Mouse (Mus musculus): ENCODE results near the gene Tmem245. TPM values are rescaled to one million over a fixed set of nuclear protein-coding genes. Genes with fewer than 3 reads are reported as not detected.

Tmem245 gene
- 10 to 100 TPM; 81.5 to 86.2 TPM for total RNA-seq (2021)
- long read RNA-seq, experiment 1, full-length matches to known transcripts: 15 of 43 reads
- long read RNA-seq, experiment 1, partial matches to known transcripts: 1 of 43 reads
- long read RNA-seq, experiment 1, other reads (novel, unspliced or antisense): 27 of 43 reads
- long read RNA-seq, experiment 2, partial matches to known transcripts: 2 of 15 reads
- long read RNA-seq, experiment 2, other reads (novel, unspliced or antisense): 13 of 15 reads

- DNase-seq: peak; percentile 95 to 97
Observed at GRCm38 (mm10) chr4:56946641-56947640, at the start of gene Tmem245. Tmem245 (minus strand) TSS chr4:56947437.

GRCm38 (mm10) chr4:56993331-56993730 lies 46.1 kb upstream of the Tmem245 start:
- no peak for DNase-seq

- DNase-seq: no peak
Observed at GRCm38 (mm10) chr4:56991951-56992350, 44.7 kb upstream of the Tmem245 start.

- DNase-seq: no peak
Observed at GRCm38 (mm10) chr4:56990215-56990584, 43.0 kb upstream of the Tmem245 start, which contains the start of gene Frrs1l. Frrs1l (minus strand) TSS chr4:56990391.

GRCm38 (mm10) chr4:56989431-56990214 lies 42.4 kb upstream of the Tmem245 start:
- DNase-seq: no peak

- DNase-seq: peak in 1 of 2 experiments; percentile 35
Observed at GRCm38 (mm10) chr4:56965586-56966179, 18.4 kb upstream of the Tmem245 start.

- no peak for DNase-seq
Observed at GRCm38 (mm10) chr4:56963687-56964086, 16.4 kb upstream of the Tmem245 start.

GRCm38 (mm10) chr4:56961320-56961925 lies 14.2 kb upstream of the Tmem245 start:
- DNase-seq: peak; percentile 60 to 81

- no peak for DNase-seq
Observed at GRCm38 (mm10) chr4:56957518-56957917, 10.3 kb upstream of the Tmem245 start.

GRCm38 (mm10) chr4:56953235-56953634 lies 6.0 kb upstream of the Tmem245 start:
- DNase-seq: no peak

GRCm38 (mm10) chr4:56951701-56952100 lies 4.5 kb upstream of the Tmem245 start:
- no peak for DNase-seq

- DNase-seq: peak in 1 of 2 experiments; percentile 59
Observed at GRCm38 (mm10) chr4:56949494-56949893, 2.3 kb upstream of the Tmem245 start.

GRCm38 (mm10) chr4:56946180-56946579 lies 1.1 kb downstream of the Tmem245 start:
- no peak for DNase-seq

- peak; percentile 58 to 68 for DNase-seq
Observed at GRCm38 (mm10) chr4:56944286-56944685, 3.0 kb downstream of the Tmem245 start.

- DNase-seq: no peak
Observed at GRCm38 (mm10) chr4:56943258-56943657, 4.0 kb downstream of the Tmem245 start.

GRCm38 (mm10) chr4:56942567-56942966 lies 4.7 kb downstream of the Tmem245 start:
- no peak for DNase-seq

GRCm38 (mm10) chr4:56941481-56941880 lies 5.8 kb downstream of the Tmem245 start:
- no peak for DNase-seq

- peak in 1 of 2 experiments; percentile 53 for DNase-seq
Observed at GRCm38 (mm10) chr4:56937136-56937535, 10.1 kb downstream of the Tmem245 start.

- no peak for DNase-seq
Observed at GRCm38 (mm10) chr4:56935327-56935726, 11.9 kb downstream of the Tmem245 start.

- DNase-seq: no peak
Observed at GRCm38 (mm10) chr4:56933154-56933553, 14.1 kb downstream of the Tmem245 start.

GRCm38 (mm10) chr4:56932096-56932495 lies 15.1 kb downstream of the Tmem245 start:
- DNase-seq: peak; percentile 41 to 72

Data from heart, adult 18-20 months (tissue).